Mouse (Mus musculus) liver (tissue): ENCODE results near the gene Col18a1.

Experiments
- DNase-seq: peaks from one replicate; pipeline ENCODE4 v3.0.0-alpha.2; 2020; ENCODE audit warnings: mixed read lengths

Gene Col18a1

GRCm38 (mm10) chr10:77048606-77049005, 117.7 kb downstream of the Col18a1 start:
- DNase-seq: no peak

- DNase-seq: no peak
These were observed 118.2 kb downstream of the Col18a1 start for GRCm38 (mm10) chr10:77048196-77048595.

GRCm38 (mm10) chr10:77038579-77039174, 127.7 kb downstream of the Col18a1 start:
- no peak for DNase-seq

DNA sequence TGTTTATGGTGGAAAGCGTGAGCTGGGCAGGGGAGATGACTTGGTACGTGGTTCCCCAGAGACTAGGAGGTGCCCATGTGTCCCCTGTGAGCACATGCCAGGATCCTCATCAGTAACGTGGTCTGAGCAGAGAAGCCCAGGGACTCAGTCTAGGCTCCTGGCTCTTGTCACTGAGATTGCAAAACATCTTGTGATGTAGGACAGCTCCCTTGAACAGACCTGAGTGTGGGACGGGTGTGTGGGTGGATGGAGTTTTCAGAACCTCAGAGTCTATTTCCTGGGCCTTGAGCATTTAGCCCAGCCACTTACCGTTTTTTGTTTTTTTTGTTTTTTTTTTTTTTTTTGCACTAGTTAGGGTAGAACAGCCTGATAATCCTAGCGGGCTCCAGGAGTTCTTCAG, 130.9 kb downstream of the Col18a1 start:
- no peak for DNase-seq

DNA sequence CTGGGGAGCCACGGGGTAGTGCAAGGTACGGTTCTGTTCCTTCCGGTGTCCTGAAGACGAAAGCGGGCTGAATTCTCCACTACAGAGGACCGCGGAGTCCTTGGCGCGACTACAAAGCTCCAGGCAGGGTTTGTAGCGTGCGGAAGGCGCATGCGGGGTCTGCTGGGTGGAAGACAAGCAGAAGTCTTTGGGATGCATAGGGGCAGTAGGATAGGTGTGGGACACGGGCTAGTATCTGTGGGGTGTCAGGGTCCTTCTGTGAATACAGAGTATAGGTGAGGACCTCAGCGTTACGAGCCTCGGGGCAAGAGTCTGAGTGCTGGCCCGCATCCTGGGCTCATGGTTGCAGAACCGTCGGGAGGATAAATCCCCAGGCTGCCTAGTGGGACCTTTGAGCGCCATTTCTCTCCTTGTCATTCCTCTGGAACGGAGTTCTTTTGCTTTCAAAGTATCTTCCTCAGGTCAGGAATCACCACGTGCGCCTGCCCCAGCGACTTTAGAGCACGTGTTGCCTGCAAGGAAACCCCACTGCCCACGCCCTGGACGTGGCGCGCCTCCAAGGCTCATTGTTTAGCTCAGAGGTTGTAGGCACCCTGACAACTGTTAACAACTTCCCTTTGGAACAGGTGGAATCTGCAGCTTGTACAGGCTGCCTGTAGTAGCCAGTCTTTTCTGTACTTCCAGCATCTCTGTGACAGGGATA, 132.9 kb downstream of the Col18a1 start:
- DNase-seq: peak; percentile 54

GRCm38 (mm10) chr10:77032591-77033322, 133.6 kb downstream of the Col18a1 start:
- peak; percentile 96 for DNase-seq

GRCm38 (mm10) chr10:77031768-77032375, 134.5 kb downstream of the Col18a1 start, which contains the start of gene Slc19a1:
TSS of gene Slc19a1 (plus strand) at chr10:77032241.
- no peak for DNase-seq

GRCm38 (mm10) chr10:77030666-77031065, 135.7 kb downstream of the Col18a1 start:
- no peak for DNase-seq

- no peak for DNase-seq
These were observed 136.6 kb downstream of the Col18a1 start for GRCm38 (mm10) chr10:77029761-77030160.

- DNase-seq: no peak
These were observed 137.5 kb downstream of the Col18a1 start for GRCm38 (mm10) chr10:77028782-77029296.

DNA sequence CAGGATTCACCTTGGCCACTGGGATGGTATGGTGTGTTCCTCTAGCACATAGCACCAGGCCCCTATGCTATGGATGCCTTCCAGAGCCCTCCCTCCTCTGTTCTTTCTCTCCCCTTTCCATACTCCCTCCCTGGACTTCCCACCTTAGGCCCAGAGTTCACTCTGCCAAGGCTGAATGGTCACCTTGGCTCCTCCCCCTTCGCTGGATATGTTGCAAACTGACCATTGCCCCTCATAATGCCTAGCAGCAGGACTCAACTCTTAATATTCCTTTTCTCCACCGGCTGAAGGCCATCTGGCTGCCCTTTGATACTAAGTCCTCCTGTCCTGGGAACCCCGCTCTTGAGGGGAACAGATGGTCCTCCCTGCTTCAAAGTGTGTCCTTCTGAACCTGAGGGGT, 139.4 kb downstream of the Col18a1 start:
- DNase-seq: no peak

- no peak for DNase-seq
These were observed 142.1 kb downstream of the Col18a1 start for GRCm38 (mm10) chr10:77024231-77024630.

GRCm38 (mm10) chr10:77022301-77023130, 143.8 kb downstream of the Col18a1 start:
- DNase-seq: no peak

GRCm38 (mm10) chr10:77021399-77022052, 144.8 kb downstream of the Col18a1 start:
- DNase-seq: peak; percentile 74

GRCm38 (mm10) chr10:77017662-77018061, 148.7 kb downstream of the Col18a1 start:
- no peak for DNase-seq

- no peak for DNase-seq
These were observed 149.3 kb downstream of the Col18a1 start for GRCm38 (mm10) chr10:77017061-77017460.

- DNase-seq: no peak
These were observed 149.8 kb downstream of the Col18a1 start for GRCm38 (mm10) chr10:77016499-77016898.

- no peak for DNase-seq
These were observed 150.3 kb downstream of the Col18a1 start for GRCm38 (mm10) chr10:77016080-77016479.

- DNase-seq: no peak
These were observed 154.7 kb downstream of the Col18a1 start for GRCm38 (mm10) chr10:77011681-77012080.

DNA sequence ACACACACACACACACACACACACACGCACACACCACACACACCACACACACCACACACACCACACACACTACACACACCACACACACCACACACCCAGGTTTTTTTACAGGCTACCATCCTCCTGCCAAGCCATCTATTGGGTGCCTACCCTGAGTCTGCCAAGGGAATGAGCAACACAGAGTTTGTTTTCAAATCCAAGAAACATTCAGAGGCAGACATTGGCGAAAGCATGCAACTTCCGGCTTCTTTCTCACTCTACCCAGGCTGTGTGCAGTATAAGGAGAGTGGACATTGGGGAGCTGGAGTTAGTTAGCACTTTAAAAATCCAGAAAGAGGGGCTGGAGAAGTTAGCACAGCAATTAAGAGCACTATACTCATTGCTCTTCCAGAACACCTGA, 157.7 kb downstream of the Col18a1 start:
- no peak for DNase-seq

DNA sequence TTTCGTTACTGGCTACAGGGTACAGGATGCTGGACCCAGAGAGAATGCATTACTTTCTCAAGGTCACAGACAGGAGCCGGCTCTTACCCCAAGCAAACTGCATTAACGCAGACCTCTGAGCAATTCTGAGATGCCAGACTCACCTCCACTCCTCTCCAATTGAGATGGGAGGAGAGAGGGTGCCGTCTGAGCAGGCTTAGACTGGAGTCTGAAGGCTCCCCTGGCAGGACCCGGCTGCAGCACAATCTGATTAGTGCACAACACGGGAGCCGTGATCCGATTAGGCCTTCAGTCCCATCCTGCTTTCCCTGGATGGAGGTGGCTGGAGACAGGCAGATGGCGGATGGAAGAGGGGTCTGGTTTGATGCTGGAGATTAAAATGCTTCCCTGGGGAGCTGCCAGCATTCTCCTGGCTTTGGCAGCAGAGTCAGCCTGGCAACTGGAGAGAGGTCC, 158.2 kb downstream of the Col18a1 start:
- DNase-seq: no peak
